Mouse (Mus musculus) G1E (cell line): ENCODE data around the gene Cwh43. TPM values are rescaled to one million over a fixed set of nuclear protein-coding genes. Genes with fewer than 3 reads are reported as not detected.

Experiments used
- ATAC-seq: 2 replicates; pipeline ENCODE4 v1.8.0; 2016; ENCODE audit warnings: mild to moderate bottlenecking; ENCODE audit not compliant: insufficient number of reproducible peaks, poor library complexity, low FRiP score, severe bottlenecking; ENCODE audit errors: extremely low read depth
- DNase-seq: peaks from one replicate; pipeline ENCODE4 v3.0.0; 2012; ENCODE audit warnings: low spot score
- H3K27me3 ChIP-seq: 2 replicates; pipeline ENCODE4 v1.6.1; 2012; ENCODE audit warnings: mild to moderate bottlenecking, low read length, inconsistent platforms; ENCODE audit not compliant: insufficient read depth
- H3K36me3 ChIP-seq: replicated peaks from 2 replicates; pipeline ENCODE3; 2012; ENCODE audit warnings: mild to moderate bottlenecking, inconsistent platforms
- H3K4me1 ChIP-seq: 2 replicates; pipeline ENCODE4 v1.6.1; 2012; ENCODE audit warnings: low read depth, low read length, inconsistent platforms, mixed read lengths; ENCODE audit not compliant: insufficient read depth
- H3K4me3 ChIP-seq: 2 replicates; pipeline ENCODE4 v1.5.1; 2012; ENCODE audit warnings: low read depth, mild to moderate bottlenecking, inconsistent platforms, low read length, moderate library complexity, mixed read lengths
- H3K9me3 ChIP-seq: replicated peaks from 2 replicates; pipeline ENCODE4 v1.6.1; 2012; ENCODE audit warnings: inconsistent platforms
- CTCF ChIP-seq: IDR thresholded peaks from 2 replicates; pipeline ENCODE4 v1.5.1; 2012; ENCODE audit warnings: low read depth, low read length, inconsistent platforms, mixed read lengths
- GATA1 ChIP-seq: IDR thresholded peaks from 2 replicates; pipeline ENCODE4 v1.6.1; 2012; ENCODE audit warnings: borderline replicate concordance, low read length, inconsistent platforms, mixed read lengths
- GATA2 ChIP-seq: IDR thresholded peaks from 2 replicates; pipeline ENCODE4 v1.6.1; 2012; ENCODE audit warnings: low read depth, low read length, inconsistent platforms, borderline replicate concordance
- POLR2AphosphoS5 ChIP-seq: IDR thresholded peaks from 2 replicates; pipeline ENCODE4 v1.6.1; 2012; ENCODE audit warnings: low read depth, low read length, inconsistent platforms; ENCODE audit not compliant: insufficient replicate concordance
- TAL1 ChIP-seq: conservative IDR thresholded peaks from 2 replicates; pipeline ENCODE4 v1.6.1; 2012; ENCODE audit warnings: low read depth, low read length, inconsistent platforms, mixed read lengths
- polyA plus RNA-seq: library from polyadenylated mRNA; stranded (reverse); fragments of >175 nt; gene quantifications from 2 replicates; pipeline ENCODE4 v1.2.3, GENCODE M21; 2012
- total RNA-seq, 2 experiments: library from RNA; stranded (forward) in 1 of 2; stranded (reverse) in 1 of 2; fragments of 200-1000 nt in 1 of 2; fragments of >200 nt in 1 of 2; fragmentation: Nextera tagmentation in 1 of 2; gene quantifications; 2 replicates each; pipeline ENCODE4 v1.2.3; 2014 to 2017

Gene Cwh43
- total and polyA plus RNA-seq, 3 experiments = not detected

- no peak for TF ChIP-seq GATA2
- TF ChIP-seq TAL1 = no peak
- TF ChIP-seq GATA1 = no peak
- TF ChIP-seq CTCF = no peak
- no peak for TF ChIP-seq POLR2AphosphoS5
- ATAC-seq = no peak
Measured at GRCm38 (mm10) chr5:73491074-73491836, 85.4 kb downstream of the Cwh43 start.

DNA sequence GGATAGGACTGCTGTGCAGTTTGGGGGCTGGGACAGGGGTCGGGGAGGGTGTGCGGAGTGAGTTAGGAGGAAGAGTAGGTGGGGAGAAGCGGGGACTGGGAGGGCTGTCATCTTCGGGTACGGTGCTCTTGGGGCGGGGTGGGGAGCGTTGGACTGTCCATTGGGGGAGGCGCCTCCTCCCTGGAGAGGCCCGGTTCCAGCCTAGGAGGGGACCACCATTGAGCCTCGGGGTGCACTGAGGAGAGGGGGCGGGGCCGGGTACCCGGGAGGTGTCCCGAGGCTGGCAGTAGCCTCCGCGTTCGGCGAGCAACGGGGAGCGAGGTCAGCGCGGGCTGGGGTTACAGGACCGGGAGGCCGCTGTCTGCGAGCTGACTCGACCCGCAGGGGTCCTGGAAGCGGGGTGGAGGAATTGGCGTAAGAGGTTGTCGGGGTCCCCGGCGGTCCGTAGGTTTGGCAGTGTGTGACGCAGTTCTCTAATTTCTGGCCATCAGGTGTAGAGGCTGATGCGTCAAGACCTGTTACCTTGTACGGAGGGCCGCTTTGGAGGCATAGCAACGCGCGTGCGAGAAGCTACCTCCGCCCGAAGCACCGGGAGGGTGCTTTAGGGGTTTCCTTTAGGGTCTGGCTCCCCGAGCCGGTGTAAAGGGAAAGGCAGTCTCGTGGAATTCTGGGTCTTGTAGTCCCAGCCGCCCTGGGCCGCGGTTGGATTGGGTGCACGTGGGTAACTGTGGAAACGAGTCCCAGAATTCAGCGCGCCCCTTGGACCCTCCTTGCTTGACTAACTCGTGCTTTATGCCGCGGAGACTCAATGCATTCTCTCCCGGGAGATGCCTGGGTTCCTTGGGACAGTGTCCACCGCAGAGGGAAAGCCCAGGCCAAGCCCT, 86.2 kb downstream of the Cwh43 start:
- ATAC-seq (peak; percentile 69), DNase-seq (peak; percentile 74)
- no peaks in the 10 kb centered on the region for H3K9me3 ChIP-seq

More at GRCm38 (mm10) chr5:73491074-73491836, 85.4 kb downstream of the Cwh43 start:
- Histone ChIP-seq H3K27me3 (no peaks in the 10 kb centered on the region), H3K4me1 (peaks cover 29% of the 10 kb centered on the region), H3K9me3 (no peaks in the 10 kb centered on the region), H3K4me3 (peak overlapping the region; percentile 93), H3K36me3 (peaks cover 4% of the 10 kb centered on the region)
- peak; percentile 61 for DNase-seq

GRCm38 (mm10) chr5:73497401-73497800, 91.5 kb downstream of the Cwh43 start:
- no peaks in the 10 kb centered on the region for H3K27me3 ChIP-seq
- DNase-seq = no peak
- no peak overlapping the region for H3K4me3 ChIP-seq
- ATAC-seq = no peak
- H3K9me3 ChIP-seq = no peaks in the 10 kb centered on the region
- peaks cover 47% of the 10 kb centered on the region for H3K4me1 ChIP-seq
- peaks cover 55% of the 10 kb centered on the region for H3K36me3 ChIP-seq
- TF ChIP-seq GATA1 (no peak), GATA2 (no peak), POLR2AphosphoS5 (no peak), TAL1 (no peak), CTCF (no peak)

More for the DNA sequence above, 86.2 kb downstream of the Cwh43 start:
- TF ChIP-seq CTCF (no peak), GATA2 (no peak)
- Histone ChIP-seq H3K4me1 (peaks cover 30% of the 10 kb centered on the region), H3K27me3 (no peaks in the 10 kb centered on the region), H3K36me3 (peaks cover 8% of the 10 kb centered on the region), H3K4me3 (peak overlapping the region; percentile 93)

DNA sequence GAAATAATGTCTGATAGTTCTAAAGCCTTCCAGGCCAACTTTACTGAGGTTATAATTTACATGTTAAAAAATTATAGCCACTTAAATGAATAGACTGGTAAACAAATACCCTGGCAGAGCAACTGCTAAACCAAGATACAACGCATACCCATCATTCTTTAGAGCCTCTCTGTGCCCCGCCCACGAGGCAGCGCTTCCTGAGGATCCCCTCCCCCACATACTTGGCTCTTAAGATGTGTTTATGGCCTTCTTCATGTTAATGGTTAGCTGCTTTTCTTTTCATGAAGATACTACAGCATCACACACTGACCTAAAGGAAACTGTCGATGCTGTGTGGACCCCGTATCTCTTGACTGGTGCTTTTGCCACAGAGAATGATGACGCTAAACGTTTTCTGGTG, 92.7 kb downstream of the Cwh43 start:
- Histone ChIP-seq H3K36me3 (peaks cover 67% of the 10 kb centered on the region), H3K9me3 (no peaks in the 10 kb centered on the region), H3K4me3 (no peak overlapping the region), H3K27me3 (no peaks in the 10 kb centered on the region), H3K4me1 (peaks cover 52% of the 10 kb centered on the region)
- TF ChIP-seq TAL1 (no peak), GATA2 (no peak), GATA1 (no peak), CTCF (no peak), POLR2AphosphoS5 (no peak)
- DNase-seq (no peak), ATAC-seq (no peak)

DNA sequence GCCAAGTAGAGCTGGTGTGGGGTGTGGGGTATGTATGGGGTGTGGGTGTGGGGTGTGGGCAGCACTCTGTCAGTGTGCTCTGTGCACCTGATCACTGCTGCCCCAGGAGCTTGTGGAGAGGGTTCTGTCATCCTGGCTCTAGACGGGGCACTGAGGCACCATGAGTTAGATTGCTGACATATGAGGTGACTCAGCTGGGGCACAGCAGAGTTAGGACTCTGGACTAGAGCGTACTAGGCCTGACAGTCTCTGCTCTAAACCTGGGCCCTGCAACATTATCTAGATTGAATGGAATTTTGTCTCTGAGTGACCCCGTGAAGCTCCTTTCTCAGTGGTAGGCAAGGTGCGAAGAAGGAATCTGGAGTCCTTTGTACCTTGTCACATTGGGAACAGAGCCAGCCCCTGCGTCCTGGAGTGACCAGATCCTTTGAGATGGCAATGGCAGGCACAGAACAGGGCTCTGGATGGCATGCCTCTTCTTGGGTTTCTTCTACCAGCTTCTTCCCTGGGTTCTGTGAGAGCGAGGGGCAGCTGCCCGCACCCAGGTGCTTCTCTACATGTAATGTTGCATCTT, 95.1 kb downstream of the Cwh43 start:
- Histone ChIP-seq H3K27me3 (no peaks in the 10 kb centered on the region), H3K9me3 (no peaks in the 10 kb centered on the region), H3K4me1 (peaks cover 55% of the 10 kb centered on the region), H3K4me3 (no peak overlapping the region), H3K36me3 (peaks cover 77% of the 10 kb centered on the region)
- TF ChIP-seq TAL1 = no peak
- no peak for TF ChIP-seq GATA2
- TF ChIP-seq GATA1 = no peak
- TF ChIP-seq POLR2AphosphoS5 = no peak
- no peak for TF ChIP-seq CTCF
- ATAC-seq (no peak), DNase-seq (no peak)

DNA sequence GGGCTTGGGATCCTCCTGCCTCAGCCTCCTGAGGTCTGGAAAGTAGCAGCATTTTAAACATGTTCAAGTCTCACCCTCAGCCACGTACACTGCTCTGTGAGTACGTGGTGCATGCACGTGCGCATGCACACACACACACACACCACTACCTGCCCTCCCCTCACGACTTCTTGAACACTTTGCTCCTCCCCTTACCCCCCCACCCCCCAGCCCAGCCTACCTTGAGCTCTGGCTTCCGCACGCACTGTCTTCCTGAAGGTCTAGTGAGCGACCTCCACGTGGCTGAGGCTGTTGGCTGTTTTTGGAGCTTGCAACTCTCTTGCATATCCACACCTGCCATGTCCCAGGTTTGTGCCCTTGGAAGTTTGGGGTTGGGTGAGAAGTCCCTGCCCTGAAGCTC, 96.5 kb downstream of the Cwh43 start:
- Histone ChIP-seq H3K9me3 (no peaks in the 10 kb centered on the region), H3K4me3 (no peak overlapping the region), H3K36me3 (peaks cover 71% of the 10 kb centered on the region), H3K4me1 (peaks cover 47% of the 10 kb centered on the region), H3K27me3 (no peaks in the 10 kb centered on the region)
- DNase-seq = no peak
- no peak for TF ChIP-seq CTCF
- ATAC-seq = no peak

Other genes with a start within 250 kb of the Cwh43 start
- 352 and 439 TPM in 2 replicates for gene Fryl, start 149.5 kb upstream of the Cwh43 start, total RNA-seq (2014; fragmentation: Nextera tagmentation)
- 112 and 118 TPM in 2 replicates for gene Fryl, start 149.5 kb upstream of the Cwh43 start, total RNA-seq (2017)
- 133 and 147 TPM in 2 replicates for gene Fryl, start 149.5 kb upstream of the Cwh43 start, polyA plus RNA-seq
- gene Ociad1, start 113.3 kb upstream of the Cwh43 start, total RNA-seq (2014; fragmentation: Nextera tagmentation) = 311 and 324 TPM in 2 replicates
- gene Ociad1, start 113.3 kb upstream of the Cwh43 start, total RNA-seq (2017) = 223 and 231 TPM in 2 replicates
- 93.3 and 121 TPM in 2 replicates for gene Ociad1, start 113.3 kb upstream of the Cwh43 start, polyA plus RNA-seq
- gene Ociad2, start 65.0 kb upstream of the Cwh43 start, total RNA-seq (2014; fragmentation: Nextera tagmentation) = not detected in 2 replicates
- gene Ociad2, start 65.0 kb upstream of the Cwh43 start, total RNA-seq (2017) = 0.76 and 1.1 TPM in 2 replicates
- not detected in 2 replicates for gene Ociad2, start 65.0 kb upstream of the Cwh43 start, polyA plus RNA-seq
- 25.4 and 36.0 TPM in 2 replicates for gene Dcun1d4, start 74.9 kb downstream of the Cwh43 start, total RNA-seq (2014; fragmentation: Nextera tagmentation)
- gene Dcun1d4, start 74.9 kb downstream of the Cwh43 start, total RNA-seq (2017) = 23.6 and 29.9 TPM in 2 replicates
- 15.6 and 17.6 TPM in 2 replicates for gene Dcun1d4, start 74.9 kb downstream of the Cwh43 start, polyA plus RNA-seq
- gene Lrrc66, start 226.5 kb downstream of the Cwh43 start, total RNA-seq (2014; fragmentation: Nextera tagmentation) = 1.4 and 4.1 TPM in 2 replicates
- 5.1 and 10.5 TPM in 2 replicates for gene Lrrc66, start 226.5 kb downstream of the Cwh43 start, total RNA-seq (2017)
- 0.11 and 0.16 TPM in 2 replicates for gene Lrrc66, start 226.5 kb downstream of the Cwh43 start, polyA plus RNA-seq
- gene Sgcb, start 241.7 kb downstream of the Cwh43 start, total RNA-seq (2014; fragmentation: Nextera tagmentation) = not detected in 2 replicates
- gene Sgcb, start 241.7 kb downstream of the Cwh43 start, total RNA-seq (2017) = 0.44 and 0.52 TPM in 2 replicates
- gene Sgcb, start 241.7 kb downstream of the Cwh43 start, polyA plus RNA-seq = 0.04 TPM in 1 of 2 replicates, not detected in the other
- gene Spata18, start 245.3 kb downstream of the Cwh43 start, total RNA-seq (2014; fragmentation: Nextera tagmentation) = not detected in 2 replicates
- not detected in 2 replicates for gene Spata18, start 245.3 kb downstream of the Cwh43 start, total RNA-seq (2017)
- not detected in 2 replicates for gene Spata18, start 245.3 kb downstream of the Cwh43 start, polyA plus RNA-seq